Mouse (Mus musculus): ENCODE results near the gene Wwc1. TPM values are rescaled to one million over a fixed set of nuclear protein-coding genes. Genes with fewer than 3 reads are reported as not detected.

Wwc1 gene
- polyA plus RNA-seq, 1 experiment from 2014 or later = 2.0 TPM

DNA sequence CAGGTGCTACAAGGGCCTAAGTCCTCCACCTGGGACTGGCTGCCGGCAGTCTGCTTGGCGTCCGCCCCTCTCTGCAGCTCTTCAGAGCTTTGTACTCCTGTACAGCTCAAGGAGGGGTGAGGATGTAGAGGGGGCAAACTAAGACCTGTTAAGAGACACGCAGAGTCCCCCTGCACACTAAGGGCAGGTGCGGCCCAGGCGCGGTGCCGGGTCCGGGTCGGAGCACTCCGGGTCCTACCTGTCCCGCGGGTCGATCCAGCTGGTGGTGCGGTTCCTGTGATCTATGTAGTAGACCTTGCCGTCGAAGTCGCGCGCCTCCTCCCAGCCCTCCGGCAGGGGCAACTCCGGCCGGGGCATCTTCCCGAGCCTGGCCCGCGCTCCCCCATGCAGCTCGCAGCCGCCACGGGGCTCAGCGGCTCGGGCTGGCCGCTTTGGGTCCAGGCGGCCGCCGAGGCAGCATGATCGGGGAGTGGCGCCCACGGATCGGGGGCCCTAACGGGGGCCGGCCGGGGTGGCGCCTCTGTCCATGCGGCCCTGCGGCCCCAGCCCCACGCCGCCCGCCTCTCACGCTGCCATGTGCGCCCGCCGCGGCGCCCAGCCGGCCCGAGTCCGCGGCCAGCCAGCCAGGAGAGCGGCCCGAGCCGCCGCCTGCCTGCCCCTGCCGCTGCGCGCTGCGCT is 455 bp downstream of the Wwc1 start:
- Histone ChIP-seq H3K27me3 (ENCODE audit: control insufficient read depth, insufficient read depth, low read length) (peaks cover 23% of the 10 kb centered on the region), H3K4me1 (ENCODE audit: control insufficient read depth in 2 of 2, insufficient read depth in 2 of 2, low read length in 2 of 2) (peaks cover 3 to 10% of the 10 kb centered on the region in 2 experiments; a peak in 3 of 4 replicates), H3K27ac (replicated peaks in 1 of 2; ENCODE audit: control insufficient read depth in 1 of 2, insufficient read depth in 1 of 2, low read depth in 2 of 2, low read length in 2 of 2) (no peak overlapping the region), H3K9ac (ENCODE audit: low read length) (peak overlapping the region; percentile 75), H3K4me3 (ENCODE audit: control insufficient read depth in 1 of 2, insufficient read depth in 1 of 2, low read depth in 1 of 2, low read length in 2 of 2) (peak overlapping the region; percentile 63 to 72), H3K4me2 (ENCODE audit: low read length) (peak overlapping the region; percentile 97), H3K9me3 (ENCODE audit: control insufficient read depth, low read length) (no peaks in the 10 kb centered on the region), H3K36me3 (ENCODE audit: control insufficient read depth, insufficient read depth, low read length) (no peaks in the 10 kb centered on the region)
- peak; percentile 48; the same call in 1 of the 2 replicates for ATAC-seq (ENCODE audit: insufficient number of reproducible peaks, insufficient read depth, low FRiP score, low read depth)
- under 1% methylated on average over 58 of the region's 66 CpGs for WGBS

DNA sequence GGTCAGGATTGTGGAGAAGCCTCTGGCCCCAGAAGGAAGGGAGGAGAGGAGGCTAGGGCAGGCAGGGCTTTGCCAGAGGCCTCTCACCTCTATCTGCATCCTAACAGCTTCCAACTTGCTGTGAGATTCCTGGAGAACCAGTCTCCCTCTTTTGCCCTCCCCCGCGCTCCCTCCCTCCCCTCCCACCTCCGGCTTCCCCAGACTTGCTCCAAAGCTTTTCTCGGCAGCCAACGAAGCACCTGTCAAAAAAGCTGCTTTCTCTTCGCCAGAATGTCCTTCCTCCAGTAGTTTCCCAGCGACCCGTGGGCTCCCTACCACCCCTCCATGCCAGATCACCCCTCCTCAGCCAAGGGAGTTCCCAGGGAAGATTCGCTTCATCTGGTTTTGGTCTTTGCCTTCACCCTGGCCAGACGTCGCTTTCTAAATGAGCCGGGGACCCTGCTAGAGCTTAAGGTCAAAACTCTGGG is 1.0 kb downstream of the Wwc1 start:
- peak overlapping the region; percentile 97 for H3K4me2 ChIP-seq (ENCODE audit: low read length)
- peaks cover 3 to 10% of the 10 kb centered on the region in 2 experiments; a peak in 3 of 4 replicates for H3K4me1 ChIP-seq (ENCODE audit: control insufficient read depth in 2 of 2, insufficient read depth in 2 of 2, low read length in 2 of 2)
- H3K27me3 ChIP-seq (ENCODE audit: control insufficient read depth, insufficient read depth, low read length) = peaks cover 22% of the 10 kb centered on the region
- H3K9me3 ChIP-seq (ENCODE audit: control insufficient read depth, low read length) = no peaks in the 10 kb centered on the region
- peak overlapping the region; percentile 75 for H3K9ac ChIP-seq (ENCODE audit: low read length)
- peak overlapping the region; percentile 63 to 72 for H3K4me3 ChIP-seq (ENCODE audit: control insufficient read depth in 1 of 2, insufficient read depth in 1 of 2, low read depth in 1 of 2, low read length in 2 of 2)
- H3K27ac ChIP-seq (replicated peaks in 1 of 2; ENCODE audit: control insufficient read depth in 1 of 2, insufficient read depth in 1 of 2, low read depth in 2 of 2, low read length in 2 of 2) = no peak overlapping the region
- no peak for ATAC-seq (ENCODE audit: insufficient number of reproducible peaks, insufficient read depth, low FRiP score, low read depth)
- 1% methylated on average over 12 of the region's 12 CpGs for WGBS
- H3K36me3 ChIP-seq (ENCODE audit: control insufficient read depth, insufficient read depth, low read length) = no peaks in the 10 kb centered on the region

DNA sequence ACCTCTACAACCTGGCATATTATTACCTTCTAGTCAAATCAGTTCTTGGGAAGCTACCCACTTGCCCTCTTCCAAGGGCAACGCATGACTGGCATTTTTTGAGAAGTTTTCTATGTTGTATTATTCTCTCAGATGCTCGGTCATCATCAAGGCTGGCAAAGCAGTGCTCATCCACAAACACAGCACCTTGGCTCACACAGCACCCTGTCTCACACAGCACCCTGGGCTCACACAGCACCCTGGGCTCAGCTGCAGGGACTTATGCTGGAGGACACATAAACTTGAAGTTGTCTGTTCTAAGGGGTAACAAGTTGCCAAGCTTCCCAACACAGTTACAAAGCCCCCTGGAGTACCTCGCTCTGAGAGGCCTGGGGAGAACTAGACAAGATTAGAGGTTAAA is 2.5 kb downstream of the Wwc1 start:
- Histone ChIP-seq H3K4me1 (ENCODE audit: control insufficient read depth in 2 of 2, insufficient read depth in 2 of 2, low read length in 2 of 2) (peaks cover 5 to 10% of the 10 kb centered on the region in 2 experiments; a peak in 3 of 4 replicates), H3K9ac (ENCODE audit: low read length) (no peak overlapping the region), H3K4me3 (ENCODE audit: control insufficient read depth in 1 of 2, insufficient read depth in 1 of 2, low read depth in 1 of 2, low read length in 2 of 2) (no peak overlapping the region), H3K36me3 (ENCODE audit: control insufficient read depth, insufficient read depth, low read length) (no peaks in the 10 kb centered on the region), H3K27ac (replicated peaks in 1 of 2; ENCODE audit: control insufficient read depth in 1 of 2, insufficient read depth in 1 of 2, low read depth in 2 of 2, low read length in 2 of 2) (no peak overlapping the region), H3K9me3 (ENCODE audit: control insufficient read depth, low read length) (no peaks in the 10 kb centered on the region), H3K27me3 (ENCODE audit: control insufficient read depth, insufficient read depth, low read length) (peaks cover 22% of the 10 kb centered on the region), H3K4me2 (ENCODE audit: low read length) (no peak overlapping the region)
- no peak for ATAC-seq (ENCODE audit: insufficient number of reproducible peaks, insufficient read depth, low FRiP score, low read depth)
- WGBS = 90% methylated on average over 3 of the region's 3 CpGs

DNA sequence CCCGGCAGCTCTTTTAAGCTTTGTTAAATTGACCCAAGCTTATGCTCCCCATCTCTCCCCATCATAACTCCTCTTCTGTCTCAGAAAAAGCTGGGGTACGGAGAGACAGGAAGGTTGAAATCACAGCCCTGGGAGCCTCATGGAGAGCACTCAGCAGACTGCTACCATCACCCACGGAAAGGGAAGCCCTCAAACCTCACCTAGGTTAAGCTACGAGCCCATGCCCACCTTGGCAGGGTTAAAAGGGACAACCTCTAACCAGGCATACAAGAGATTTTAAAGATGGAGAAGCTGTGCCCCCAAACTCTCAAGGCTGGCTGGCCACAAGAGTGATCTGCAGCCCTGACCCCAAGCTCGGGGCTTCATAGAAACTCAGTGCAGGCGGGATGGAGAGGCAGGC is 3.2 kb downstream of the Wwc1 start:
- Histone ChIP-seq H3K9me3 (ENCODE audit: control insufficient read depth, low read length) (no peaks in the 10 kb centered on the region), H3K36me3 (ENCODE audit: control insufficient read depth, insufficient read depth, low read length) (no peaks in the 10 kb centered on the region), H3K4me1 (ENCODE audit: control insufficient read depth in 2 of 2, insufficient read depth in 2 of 2, low read length in 2 of 2) (peaks cover 5 to 13% of the 10 kb centered on the region in 2 experiments; a peak in 3 of 4 replicates), H3K4me3 (ENCODE audit: control insufficient read depth in 1 of 2, insufficient read depth in 1 of 2, low read depth in 1 of 2, low read length in 2 of 2) (no peak overlapping the region), H3K4me2 (ENCODE audit: low read length) (no peak overlapping the region), H3K27me3 (ENCODE audit: control insufficient read depth, insufficient read depth, low read length) (peaks cover 21% of the 10 kb centered on the region), H3K9ac (ENCODE audit: low read length) (no peak overlapping the region), H3K27ac (replicated peaks in 1 of 2; ENCODE audit: control insufficient read depth in 1 of 2, insufficient read depth in 1 of 2, low read depth in 2 of 2, low read length in 2 of 2) (no peak overlapping the region)
- WGBS = 74% methylated on average over 6 of the region's 6 CpGs
- no peak for ATAC-seq (ENCODE audit: insufficient number of reproducible peaks, insufficient read depth, low FRiP score, low read depth)

DNA sequence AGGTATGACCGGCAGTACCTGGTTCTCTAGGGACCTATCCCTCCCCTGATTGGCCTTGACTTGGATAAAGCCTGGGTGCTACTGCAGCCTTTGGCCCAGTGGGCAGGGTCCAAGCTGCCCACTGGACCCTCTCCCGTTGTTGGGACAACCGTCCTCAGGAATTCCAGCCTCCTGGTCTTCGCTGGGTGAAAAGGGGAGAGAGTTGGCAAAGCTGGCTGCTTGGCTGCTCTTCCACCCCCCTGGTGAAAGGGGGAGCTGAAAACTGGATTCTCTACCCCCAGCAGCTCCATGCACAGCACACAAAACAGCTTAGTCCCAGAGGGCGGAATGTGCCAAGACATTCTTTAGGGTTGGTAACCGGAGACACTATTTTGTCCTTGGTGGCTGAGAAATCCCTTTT is 3.8 kb downstream of the Wwc1 start:
- Histone ChIP-seq H3K27ac (replicated peaks in 1 of 2; ENCODE audit: control insufficient read depth in 1 of 2, insufficient read depth in 1 of 2, low read depth in 2 of 2, low read length in 2 of 2) (no peak overlapping the region), H3K36me3 (ENCODE audit: control insufficient read depth, insufficient read depth, low read length) (no peaks in the 10 kb centered on the region), H3K4me3 (ENCODE audit: control insufficient read depth in 1 of 2, insufficient read depth in 1 of 2, low read depth in 1 of 2, low read length in 2 of 2) (no peak overlapping the region), H3K27me3 (ENCODE audit: control insufficient read depth, insufficient read depth, low read length) (peaks cover 15% of the 10 kb centered on the region), H3K9me3 (ENCODE audit: control insufficient read depth, low read length) (no peaks in the 10 kb centered on the region), H3K4me2 (ENCODE audit: low read length) (no peak overlapping the region), H3K9ac (ENCODE audit: low read length) (no peak overlapping the region), H3K4me1 (ENCODE audit: control insufficient read depth in 2 of 2, insufficient read depth in 2 of 2, low read length in 2 of 2) (peaks cover 5 to 13% of the 10 kb centered on the region in 2 experiments; a peak in 3 of 4 replicates)
- no peak for ATAC-seq (ENCODE audit: insufficient number of reproducible peaks, insufficient read depth, low FRiP score, low read depth)
- WGBS = 56% methylated on average over 6 of the region's 6 CpGs

DNA sequence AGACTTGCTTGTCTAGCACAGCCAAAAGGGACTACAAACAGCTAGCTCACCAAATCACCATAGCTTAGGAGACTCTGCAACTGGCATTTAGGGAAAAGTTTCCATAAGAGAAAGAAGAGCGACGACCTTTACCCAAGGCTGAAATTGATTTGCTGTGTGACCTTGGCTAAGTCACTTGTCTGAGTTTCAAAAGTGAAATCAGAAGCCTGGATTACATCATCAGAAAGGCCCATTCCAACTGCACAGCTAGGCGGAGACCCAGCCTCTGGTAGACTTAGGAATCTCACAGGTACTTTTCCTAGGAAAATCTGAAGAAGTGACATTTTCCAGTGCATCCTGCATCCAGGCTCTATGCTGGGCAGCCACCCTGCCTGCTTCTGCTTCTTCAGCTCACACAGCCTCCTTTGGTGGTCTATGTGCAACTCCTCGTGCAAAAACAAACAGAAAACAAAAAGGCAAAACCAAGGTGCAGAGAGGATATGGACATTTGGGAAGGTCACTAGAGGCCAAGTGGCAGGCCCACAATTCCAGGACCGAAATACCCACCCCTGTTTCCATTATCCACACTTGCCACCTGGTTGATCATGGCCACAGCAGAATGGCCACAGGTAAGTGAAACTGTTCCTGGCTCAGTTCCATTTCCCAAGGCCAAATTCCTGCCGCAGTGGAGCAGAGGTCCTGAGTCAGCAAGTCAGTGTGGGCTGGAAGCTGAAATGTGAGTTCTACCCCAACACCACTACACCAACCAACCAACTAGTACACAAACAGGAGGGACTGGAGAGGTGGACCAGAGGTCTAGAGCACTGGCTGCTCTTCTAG is 5.5 kb downstream of the Wwc1 start:
- no peak for ATAC-seq (ENCODE audit: insufficient number of reproducible peaks, insufficient read depth, low FRiP score, low read depth)
- Histone ChIP-seq H3K27me3 (ENCODE audit: control insufficient read depth, insufficient read depth, low read length) (peaks cover 14% of the 10 kb centered on the region), H3K9ac (ENCODE audit: low read length) (no peak overlapping the region), H3K4me1 (ENCODE audit: control insufficient read depth in 2 of 2, insufficient read depth in 2 of 2, low read length in 2 of 2) (peaks cover 8 to 12% of the 10 kb centered on the region in 2 experiments; a peak in 3 of 4 replicates), H3K27ac (replicated peaks in 1 of 2; ENCODE audit: control insufficient read depth in 1 of 2, insufficient read depth in 1 of 2, low read depth in 2 of 2, low read length in 2 of 2) (no peak overlapping the region), H3K9me3 (ENCODE audit: control insufficient read depth, low read length) (no peaks in the 10 kb centered on the region), H3K36me3 (ENCODE audit: control insufficient read depth, insufficient read depth, low read length) (no peaks in the 10 kb centered on the region), H3K4me3 (ENCODE audit: control insufficient read depth in 1 of 2, insufficient read depth in 1 of 2, low read depth in 1 of 2, low read length in 2 of 2) (no peak overlapping the region), H3K4me2 (ENCODE audit: low read length) (no peak overlapping the region)
- 85% methylated on average over 6 of the region's 6 CpGs for WGBS

DNA sequence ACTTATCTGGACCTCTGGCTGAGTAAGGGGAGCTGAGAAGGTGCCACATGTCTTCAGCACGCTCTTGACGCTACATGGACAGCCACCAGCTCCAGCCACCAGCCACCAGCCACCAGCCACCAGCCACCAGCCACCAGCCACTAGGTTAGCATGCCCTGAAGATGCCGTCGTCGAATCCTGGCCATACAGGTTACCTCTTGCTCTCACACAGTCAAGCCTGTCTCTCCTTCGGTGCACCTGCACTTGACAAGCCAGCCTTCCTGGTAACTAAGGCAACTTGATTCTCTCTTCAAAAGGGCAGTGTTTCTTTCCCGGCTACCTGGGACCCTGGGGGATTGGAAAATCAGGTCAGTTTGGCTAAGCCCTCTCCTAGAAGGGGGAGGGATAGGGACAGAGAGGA is 7.2 kb downstream of the Wwc1 start:
- no peak overlapping the region for H3K4me3 ChIP-seq (ENCODE audit: control insufficient read depth in 1 of 2, insufficient read depth in 1 of 2, low read depth in 1 of 2, low read length in 2 of 2)
- no peaks in the 10 kb centered on the region for H3K9me3 ChIP-seq (ENCODE audit: control insufficient read depth, low read length)
- peaks cover 3 to 5% of the 10 kb centered on the region in 2 experiments; a peak in 1 of 4 replicates for H3K4me1 ChIP-seq (ENCODE audit: control insufficient read depth in 2 of 2, insufficient read depth in 2 of 2, low read length in 2 of 2)
- no peaks in the 10 kb centered on the region for H3K36me3 ChIP-seq (ENCODE audit: control insufficient read depth, insufficient read depth, low read length)
- H3K4me2 ChIP-seq (ENCODE audit: low read length) = no peak overlapping the region
- H3K27me3 ChIP-seq (ENCODE audit: control insufficient read depth, insufficient read depth, low read length) = peaks cover 3% of the 10 kb centered on the region; the same call in 1 of the 2 replicates
- no peak for ATAC-seq (ENCODE audit: insufficient number of reproducible peaks, insufficient read depth, low FRiP score, low read depth)
- WGBS = 45% methylated on average over 7 of the region's 7 CpGs
- no peak overlapping the region for H3K27ac ChIP-seq (replicated peaks in 1 of 2; ENCODE audit: control insufficient read depth in 1 of 2, insufficient read depth in 1 of 2, low read depth in 2 of 2, low read length in 2 of 2)
- no peak overlapping the region for H3K9ac ChIP-seq (ENCODE audit: low read length)
